Mouse (Mus musculus) lung, postnatal 0 days (tissue): ENCODE measurements at regions not wholly inside any gene's neighbourhood (a gene's known extent, or its start where the extent isn't known, plus 50 kb on each side); places are given as distances from the start of the nearest gene placed in this dataset.
"Not testable (repeated sequence)": the region's sequence is repeated elsewhere in the genome, so short reads cannot be mapped to it uniquely, and the experiment has no call there.

Experiments
- ATAC-seq: fragments of 200-750 bp; cut with Nextera tagmentation; 2 replicates; pipeline ENCODE4 v1.8.0; 2017; ENCODE audit warnings: moderate library complexity
- DNase-seq: peaks from one replicate; pipeline ENCODE4 v3.0.0-alpha.2; 2016; ENCODE audit warnings: low spot score
- H3K27ac ChIP-seq: fragments of 300-500 bp; sonication (generic); 2 replicates; pipeline ENCODE4 v1.5.1; 2014; ENCODE audit warnings: antibody characterized with exemption, mild to moderate bottlenecking, low read length, mixed read lengths
- H3K27me3 ChIP-seq: fragments of 300-500 bp; sonication (generic); replicated peaks from 2 replicates; pipeline ENCODE4 v1.6.1; 2014; ENCODE audit warnings: low read length, mixed read lengths; ENCODE audit not compliant: insufficient read depth
- H3K36me3 ChIP-seq: fragments of 300-500 bp; sonication (generic); 2 replicates; pipeline ENCODE4 v1.6.1; 2014; ENCODE audit warnings: low read length, mixed read lengths; ENCODE audit not compliant: insufficient read depth
- H3K4me1 ChIP-seq: fragments of 300-500 bp; sonication (generic); 2 replicates; pipeline ENCODE4 v1.6.1; 2014; ENCODE audit warnings: antibody characterized with exemption, low read depth, low read length, mixed read lengths; ENCODE audit not compliant: insufficient read depth
- H3K4me2 ChIP-seq: fragments of 300-500 bp; sonication (generic); replicated peaks from 2 replicates; pipeline ENCODE4 v1.6.1; 2014; ENCODE audit warnings: low read depth, mild to moderate bottlenecking, low read length, moderate library complexity, mixed read lengths
- H3K4me3 ChIP-seq: fragments of 300-500 bp; sonication (generic); 2 replicates; pipeline ENCODE4 v1.5.1; 2014; ENCODE audit warnings: low read depth, low read length
- H3K9ac ChIP-seq: fragments of 300-500 bp; sonication (generic); replicated peaks from 2 replicates; pipeline ENCODE4 v1.6.1; 2014; ENCODE audit warnings: low read depth, mild to moderate bottlenecking
- H3K9me3 ChIP-seq: fragments of 300-500 bp; sonication (generic); 2 replicates; pipeline ENCODE4 v1.6.1; 2016; ENCODE audit warnings: low read length, mixed read lengths
- CTCF ChIP-seq: IDR thresholded peaks from 2 replicates; pipeline ENCODE4 v1.5.1; 2016; ENCODE audit warnings: antibody characterized with exemption, mild to moderate bottlenecking
- EP300 ChIP-seq: IDR thresholded peaks from 2 replicates; pipeline ENCODE4 v1.6.1; 2016; ENCODE audit warnings: antibody characterized with exemption, mild to moderate bottlenecking, control low read depth
- WGBS: fragments of 180-500 bp; shearing (Covaris S2); extraction: QIAGEN DNeasy Blood & Tissue Kit; methylation state at CpG from one replicate; pipeline ENCODE4 v1.1.7; 2014; 5-methylcytosine and 5-hydroxymethylcytosine counted together

- Histone ChIP-seq H3K9ac (no peak overlapping the region), H3K36me3 (no peaks in the 10 kb centered on the region), H3K4me3 (no peak overlapping the region), H3K27ac (0 out of 2 replicates have a peak overlapping the region, but pooled peaks have one; percentile 2), H3K4me1 (no peaks in the 10 kb centered on the region), H3K4me2 (no peak overlapping the region), H3K27me3 (no peaks in the 10 kb centered on the region), H3K9me3 (no peaks in the 10 kb centered on the region)
- WGBS = 37% methylated on average over 4 of the region's 4 CpGs
- DNase-seq (peak; percentile 27), ATAC-seq (peak; percentile 46)
- peak; percentile 42 for TF ChIP-seq EP300
- TF ChIP-seq CTCF = no peak
These were observed 116.0 kb upstream of the Ghr start for GRCm38 (mm10) chr15:3699234-3699814.

GRCm38 (mm10) chr15:3685254-3685653, 102.0 kb upstream of the Ghr start:
- Histone ChIP-seq H3K9ac (no peak overlapping the region), H3K27ac (no peak overlapping the region), H3K9me3 (no peaks in the 10 kb centered on the region), H3K36me3 (no peaks in the 10 kb centered on the region), H3K4me3 (no peak overlapping the region), H3K4me2 (no peak overlapping the region), H3K4me1 (no peaks in the 10 kb centered on the region), H3K27me3 (no peaks in the 10 kb centered on the region)
- TF ChIP-seq EP300 (no peak), CTCF (no peak)
- no peak for ATAC-seq
- WGBS = 62% methylated on average over 1 of the region's 1 CpGs
- DNase-seq = no peak

- not testable (repeated sequence) for ATAC-seq, H3K27ac ChIP-seq, H3K9ac ChIP-seq, H3K27me3 ChIP-seq, H3K4me3 ChIP-seq, H3K9me3 ChIP-seq, H3K36me3 ChIP-seq, DNase-seq, H3K4me1 ChIP-seq, H3K4me2 ChIP-seq
- WGBS = 38% methylated on average over 4 of the region's 4 CpGs
These were observed 93.7 kb upstream of the Ghr start for GRCm38 (mm10) chr15:3677026-3677425.

- Histone ChIP-seq H3K9me3 (no peaks in the 10 kb centered on the region), H3K4me3 (no peak overlapping the region), H3K9ac (no peak overlapping the region), H3K4me2 (no peak overlapping the region), H3K36me3 (no peaks in the 10 kb centered on the region), H3K27me3 (no peaks in the 10 kb centered on the region), H3K4me1 (no peaks in the 10 kb centered on the region), H3K27ac (no peak overlapping the region)
- 74% methylated on average over 2 of the region's 2 CpGs for WGBS
- TF ChIP-seq EP300 (no peak), CTCF (no peak)
- no peak for DNase-seq
- ATAC-seq = no peak
These were observed 89.3 kb upstream of the Ghr start for GRCm38 (mm10) chr15:3672586-3672985.

GRCm38 (mm10) chr15:3671169-3671568, 87.9 kb upstream of the Ghr start:
- no peaks in the 10 kb centered on the region for H3K36me3 ChIP-seq
- no peak for TF ChIP-seq CTCF
- no peak for TF ChIP-seq EP300
- no peak overlapping the region for H3K27ac ChIP-seq
- DNase-seq (no peak), ATAC-seq (no peak)
- no peak overlapping the region for H3K9ac ChIP-seq
- H3K4me2 ChIP-seq = no peak overlapping the region
- no peak overlapping the region for H3K4me3 ChIP-seq
- WGBS = 61% methylated on average over 3 of the region's 3 CpGs
- H3K9me3 ChIP-seq = no peaks in the 10 kb centered on the region
- no peaks in the 10 kb centered on the region for H3K27me3 ChIP-seq
- H3K4me1 ChIP-seq = no peaks in the 10 kb centered on the region

GRCm38 (mm10) chr15:3669411-3669810, 86.1 kb upstream of the Ghr start:
- Histone ChIP-seq H3K9ac (no peak overlapping the region), H3K4me2 (no peak overlapping the region), H3K9me3 (no peaks in the 10 kb centered on the region), H3K27ac (no peak overlapping the region), H3K27me3 (no peaks in the 10 kb centered on the region), H3K4me1 (no peaks in the 10 kb centered on the region), H3K36me3 (no peaks in the 10 kb centered on the region), H3K4me3 (no peak overlapping the region)
- no peak for TF ChIP-seq EP300
- no peak for TF ChIP-seq CTCF
- WGBS = 68% methylated on average over 1 of the region's 1 CpGs
- DNase-seq (no peak), ATAC-seq (no peak)

- Histone ChIP-seq H3K4me3 (no peak overlapping the region), H3K27me3 (no peaks in the 10 kb centered on the region), H3K36me3 (no peaks in the 10 kb centered on the region), H3K4me2 (no peak overlapping the region), H3K4me1 (no peaks in the 10 kb centered on the region), H3K27ac (no peak overlapping the region), H3K9ac (no peak overlapping the region), H3K9me3 (no peaks in the 10 kb centered on the region)
- DNase-seq = no peak
- TF ChIP-seq EP300 = no peak
- TF ChIP-seq CTCF = no peak
- 93% methylated on average over 2 of the region's 2 CpGs for WGBS
- ATAC-seq = no peak
These were observed 85.6 kb upstream of the Ghr start for GRCm38 (mm10) chr15:3668863-3669262.
